Mouse (Mus musculus) liver, adult 2 months (tissue): ENCODE data around the gene Tgfbr3.

Experiments
- CTCF ChIP-seq: fragments of 200-500 bp; IDR thresholded peaks from 2 replicates; pipeline ENCODE4 v1.5.1; 2011; ENCODE audit warnings: low read depth, low read length, control low read depth
- POLR2A ChIP-seq: fragments of 200-500 bp; IDR thresholded peaks from 2 replicates; pipeline ENCODE4 v1.6.1; 2011; ENCODE audit warnings: low read length, control low read depth; ENCODE audit not compliant: insufficient read depth; ENCODE audit errors: extremely low read depth

DNA sequence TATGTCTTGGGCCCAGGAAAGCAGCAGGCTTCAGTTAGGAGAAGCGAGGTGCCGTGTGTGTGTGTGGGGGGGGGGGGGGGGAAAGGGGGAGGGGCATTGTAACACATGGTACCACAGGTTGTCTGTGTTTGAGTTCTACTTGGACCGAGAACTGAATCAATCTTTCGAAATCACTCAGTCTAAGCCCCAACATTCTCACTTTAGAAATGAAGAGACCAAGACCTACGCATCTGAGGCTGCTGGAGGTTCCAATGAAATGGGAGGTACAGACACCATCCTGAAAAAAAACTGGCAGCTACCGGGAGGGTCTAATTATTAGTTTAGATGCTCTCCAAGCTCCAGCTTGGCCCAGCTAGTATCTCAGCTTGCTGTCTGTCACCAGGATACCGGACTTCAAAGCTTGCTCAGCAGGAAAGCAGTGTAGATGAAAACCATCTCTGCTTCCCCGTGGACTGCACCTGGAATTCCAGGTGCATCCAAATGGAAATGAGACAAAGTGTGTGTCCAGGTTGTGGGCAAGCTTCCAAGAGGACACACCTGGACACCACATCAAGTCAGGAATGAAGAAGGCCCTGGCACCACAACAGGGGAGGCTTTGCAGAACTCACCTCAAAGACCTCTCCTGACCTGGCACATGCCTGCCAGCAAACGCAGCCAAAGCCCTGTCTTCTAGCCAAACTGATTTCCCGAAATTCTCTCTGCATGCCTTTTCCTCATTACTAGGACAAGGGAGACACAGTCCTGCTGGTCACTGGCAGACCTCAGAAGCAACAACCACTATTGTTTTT, 28.5 kb downstream of the Tgfbr3 start:
- TF ChIP-seq CTCF (no peak), POLR2A (no peak)
